Mouse (Mus musculus) gastrocnemius, postnatal 25 days (tissue): ENCODE measurements around the gene 1110051M20Rik. TPM values are rescaled to one million over a fixed set of nuclear protein-coding genes. Genes with fewer than 3 reads are reported as not detected.

Source experiments
- DNase-seq: peaks from one replicate; pipeline ENCODE4 v3.0.0; 2022
- total RNA-seq, 2 experiments: library from RNA; stranded (reverse); gene quantifications; 1 replicate in 1 of 2; 2 replicates in 1 of 2; pipeline ENCODE4 v1.2.3; 2021

Gene 1110051M20Rik
- total RNA-seq, 2 experiments from 2014 or later, result 12.6 to 13.6 TPM

DNA sequence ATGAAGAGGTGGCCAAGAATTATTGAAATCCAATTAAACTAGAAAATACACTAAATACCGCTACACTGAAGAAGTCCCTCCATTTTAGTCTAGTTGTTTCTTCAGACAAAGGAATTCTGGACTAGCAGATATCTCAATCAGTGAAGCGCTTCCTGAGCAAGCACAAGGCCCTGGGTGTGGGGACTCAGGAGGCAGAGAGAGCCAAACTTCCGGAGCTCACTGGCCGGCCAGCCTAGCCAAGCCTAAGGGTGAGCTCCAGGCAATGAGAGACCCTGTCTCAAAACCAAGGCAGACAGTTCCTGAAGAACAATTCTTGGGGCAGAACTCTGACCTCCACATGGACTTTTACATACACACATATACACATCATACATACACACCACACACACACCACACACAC is 95.6 kb downstream of the 1110051M20Rik start:
- no peak for DNase-seq

DNA sequence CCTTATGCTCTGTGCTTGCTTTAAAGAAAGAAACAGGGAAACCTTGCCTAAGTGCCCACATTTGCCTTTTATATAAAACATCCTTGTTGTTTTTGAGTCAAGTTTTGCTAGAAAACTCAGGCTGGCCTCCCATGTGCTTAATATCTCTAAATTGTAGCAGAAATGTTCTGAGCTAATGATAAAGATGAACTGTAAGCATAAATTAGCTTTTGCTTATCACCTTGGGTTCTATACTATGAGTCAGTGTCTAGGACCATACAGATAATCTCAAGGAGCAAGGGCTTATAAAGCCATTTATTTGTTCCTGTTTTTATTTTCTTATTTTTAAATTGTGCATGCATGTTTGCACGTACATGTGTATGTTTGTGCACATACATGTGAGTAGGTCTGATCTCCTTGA is 98.9 kb downstream of the 1110051M20Rik start:
- DNase-seq, result no peak

DNA sequence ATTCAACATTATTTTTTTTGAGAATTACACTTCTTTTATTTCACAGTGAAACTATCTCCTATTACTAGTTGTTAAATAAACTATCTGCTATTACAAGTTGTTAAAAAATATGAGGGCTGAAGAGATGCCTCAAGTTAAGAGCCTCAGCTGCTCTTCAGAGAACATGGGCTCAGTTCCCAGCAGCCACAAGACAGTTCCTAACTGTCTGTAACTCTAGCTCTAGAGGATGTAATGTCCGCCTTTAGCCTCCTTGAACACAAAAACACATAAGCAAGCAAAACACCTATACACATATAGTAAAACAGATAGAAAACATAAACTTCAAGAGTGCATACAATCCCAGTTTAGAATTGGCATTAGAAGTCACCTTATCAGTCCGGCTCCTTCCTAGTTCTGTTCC is 104.9 kb downstream of the 1110051M20Rik start:
- DNase-seq, result no peak

DNA sequence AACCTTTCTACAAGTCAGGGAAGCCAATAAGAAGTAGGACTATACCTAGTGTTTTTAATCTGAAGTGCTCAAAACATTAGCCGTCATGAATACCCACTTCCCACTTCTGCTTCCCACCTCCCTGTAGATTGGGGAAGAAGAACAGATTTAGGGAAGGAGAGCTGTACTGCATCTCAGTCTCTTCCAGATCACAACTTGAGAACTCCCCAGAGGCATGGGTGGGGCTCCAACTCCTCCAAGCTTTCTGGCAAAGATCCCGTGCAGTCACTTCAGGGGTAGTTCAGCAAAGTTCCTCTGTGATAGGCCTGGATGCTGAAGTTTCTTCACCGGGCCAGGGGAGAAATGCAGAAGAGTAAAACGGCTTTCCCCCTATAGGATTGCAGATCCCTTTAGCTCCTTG is 109.4 kb downstream of the 1110051M20Rik start:
- DNase-seq, result peak; percentile 73

DNA sequence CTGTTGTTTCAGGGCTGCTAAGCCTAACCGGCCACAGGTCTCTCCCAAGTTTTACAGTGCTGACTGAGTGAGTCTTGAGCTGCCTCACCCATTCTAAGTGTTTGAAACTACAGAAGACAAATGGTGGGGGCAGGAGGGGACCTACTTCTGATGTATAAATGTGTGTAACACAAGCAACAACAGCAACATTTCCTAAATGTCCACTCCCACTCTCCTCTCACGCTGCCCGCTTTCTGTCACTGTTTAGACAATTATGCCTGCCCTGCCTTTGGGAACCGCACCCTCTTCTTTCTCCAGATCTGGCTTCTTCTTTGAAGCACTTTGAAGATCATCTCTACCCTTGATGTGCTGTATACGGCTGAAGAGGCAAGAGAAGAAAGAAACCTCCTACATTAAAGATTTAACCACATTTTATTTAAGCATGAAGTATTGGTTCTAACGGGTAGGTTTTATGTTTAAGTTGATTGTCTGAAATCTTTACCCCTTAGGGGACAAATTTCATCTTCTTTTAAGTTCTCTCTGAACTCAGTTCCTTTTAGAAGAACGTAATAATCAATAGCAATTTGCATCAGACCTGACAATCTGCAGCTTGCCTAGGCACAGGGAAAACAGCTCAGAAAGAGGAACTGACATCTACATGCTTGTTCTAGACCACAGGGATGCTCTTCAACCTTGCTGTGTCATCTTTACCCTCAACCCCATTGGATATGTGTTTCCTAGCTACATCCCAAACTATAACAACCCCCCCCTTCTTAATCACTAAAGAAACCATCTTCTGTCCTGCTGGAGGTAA is 113.3 kb downstream of the 1110051M20Rik start:
- no peak for DNase-seq

DNA sequence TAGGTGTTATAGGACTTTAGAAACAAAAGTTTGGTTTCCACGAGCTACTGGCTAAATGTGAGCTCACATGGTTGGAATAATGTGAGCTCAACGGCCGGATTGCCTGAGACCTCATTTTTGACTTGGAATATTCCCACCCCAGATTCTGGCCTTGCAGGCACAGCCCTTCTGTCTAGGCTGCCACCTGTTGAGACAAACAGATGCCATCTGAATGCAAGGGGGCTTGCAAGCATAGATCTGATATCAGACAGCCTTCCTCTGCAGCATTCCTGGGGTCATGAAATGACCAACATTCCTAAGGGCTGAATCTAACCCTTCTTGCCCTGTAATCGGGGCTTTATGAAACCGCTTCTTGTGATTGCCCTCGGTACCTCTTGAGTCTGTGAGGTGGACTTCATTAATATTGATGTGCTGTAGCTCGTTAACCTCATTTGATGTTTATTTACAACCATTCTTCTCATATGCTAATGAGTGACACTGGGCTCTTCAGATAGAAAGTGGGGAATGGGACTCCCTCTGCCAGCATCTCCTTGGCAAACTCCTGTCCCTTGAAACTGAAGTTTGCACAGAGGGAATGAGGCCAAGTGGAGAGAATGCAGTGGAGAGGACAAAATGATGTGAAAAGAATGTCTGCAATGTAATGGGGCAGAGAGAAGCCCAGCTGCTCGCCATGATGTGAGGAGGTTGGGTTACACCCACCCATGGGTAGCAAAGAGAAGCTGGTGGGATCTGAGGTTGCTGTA is 114.3 kb downstream of the 1110051M20Rik start:
- no peak for DNase-seq

DNA sequence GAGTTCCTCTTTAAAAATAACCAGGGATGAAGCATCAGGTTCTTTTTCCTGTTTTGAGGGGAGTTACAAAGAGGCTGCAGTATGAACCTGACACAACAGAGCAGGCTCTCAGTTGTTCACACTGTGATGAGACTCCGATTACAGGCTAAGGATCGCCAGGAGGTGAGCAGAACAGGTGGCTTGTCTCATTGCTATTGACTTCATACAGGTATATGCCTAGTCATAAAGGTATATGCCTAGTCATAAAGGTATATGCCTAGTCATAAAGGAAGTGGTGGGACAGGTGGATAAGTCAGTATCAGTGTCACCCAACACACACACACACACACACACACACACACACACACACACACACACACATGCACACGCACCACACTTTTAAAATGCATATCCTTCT is 115.8 kb downstream of the 1110051M20Rik start:
- no peak for DNase-seq

DNA sequence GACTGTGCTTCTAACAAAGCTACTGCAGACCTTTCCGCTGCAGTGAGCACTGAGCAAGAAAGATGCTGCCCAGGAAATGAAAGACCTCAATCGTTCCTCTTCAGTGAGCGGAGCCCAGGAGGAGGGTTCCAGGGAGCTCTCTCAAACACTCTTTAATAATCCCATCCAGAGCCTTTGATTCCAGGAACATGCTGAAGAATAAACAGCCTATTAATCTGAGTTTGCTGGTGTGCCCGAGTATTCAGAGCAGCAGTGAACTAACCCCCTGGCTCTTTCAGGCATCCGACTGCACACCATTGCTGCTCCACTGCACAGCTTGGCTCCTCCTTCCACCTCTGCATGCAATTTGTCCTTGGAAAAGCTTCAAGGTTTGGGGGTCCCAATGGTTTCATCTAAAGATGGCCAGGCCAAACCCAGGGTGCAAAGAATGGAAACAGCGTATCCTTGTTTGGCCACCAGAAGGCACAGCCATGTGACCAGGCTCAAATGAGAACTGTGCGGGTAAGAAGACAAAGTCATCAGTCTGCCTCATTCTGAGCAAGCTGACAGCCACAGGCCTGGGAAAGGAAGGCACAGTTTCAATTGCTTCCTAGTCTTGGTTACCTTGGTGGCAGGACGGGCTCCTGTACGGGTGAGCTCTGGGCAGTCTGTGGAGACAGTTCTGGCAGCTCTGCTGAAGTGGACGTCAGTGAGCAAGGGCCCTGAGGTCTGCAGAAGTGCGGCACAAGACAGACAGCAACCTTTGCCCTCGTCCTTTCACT is 116.4 kb downstream of the 1110051M20Rik start:
- no peak for DNase-seq

DNA sequence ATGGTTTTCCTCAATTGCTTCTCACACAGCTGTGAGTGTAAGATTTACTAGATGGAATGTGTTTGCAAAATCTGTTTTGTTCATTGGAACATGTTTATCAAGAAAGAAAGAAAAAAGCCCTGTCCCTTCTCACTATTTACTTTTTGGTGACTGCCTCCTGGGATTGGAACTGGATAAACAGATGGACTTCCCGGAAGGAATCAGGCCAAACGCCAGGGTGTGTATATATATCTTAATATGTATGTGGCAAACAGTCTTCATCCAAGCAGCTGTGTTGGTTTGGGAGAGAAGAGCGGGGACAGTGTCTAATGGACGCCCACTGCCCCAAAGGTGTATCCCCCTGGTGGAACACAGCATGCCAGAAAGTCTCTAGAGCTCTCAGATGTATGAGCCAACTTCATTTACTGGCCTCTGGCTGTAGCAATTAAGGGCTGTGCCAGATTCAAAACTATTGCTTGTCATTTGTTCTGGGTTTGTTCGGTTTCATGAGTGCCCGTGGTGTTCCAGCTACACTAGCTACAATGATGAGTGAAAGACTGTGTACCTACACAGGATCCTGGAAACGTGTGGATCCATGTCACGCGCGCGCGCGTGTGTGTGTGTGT is 117.7 kb downstream of the 1110051M20Rik start:
- no peak for DNase-seq

DNA sequence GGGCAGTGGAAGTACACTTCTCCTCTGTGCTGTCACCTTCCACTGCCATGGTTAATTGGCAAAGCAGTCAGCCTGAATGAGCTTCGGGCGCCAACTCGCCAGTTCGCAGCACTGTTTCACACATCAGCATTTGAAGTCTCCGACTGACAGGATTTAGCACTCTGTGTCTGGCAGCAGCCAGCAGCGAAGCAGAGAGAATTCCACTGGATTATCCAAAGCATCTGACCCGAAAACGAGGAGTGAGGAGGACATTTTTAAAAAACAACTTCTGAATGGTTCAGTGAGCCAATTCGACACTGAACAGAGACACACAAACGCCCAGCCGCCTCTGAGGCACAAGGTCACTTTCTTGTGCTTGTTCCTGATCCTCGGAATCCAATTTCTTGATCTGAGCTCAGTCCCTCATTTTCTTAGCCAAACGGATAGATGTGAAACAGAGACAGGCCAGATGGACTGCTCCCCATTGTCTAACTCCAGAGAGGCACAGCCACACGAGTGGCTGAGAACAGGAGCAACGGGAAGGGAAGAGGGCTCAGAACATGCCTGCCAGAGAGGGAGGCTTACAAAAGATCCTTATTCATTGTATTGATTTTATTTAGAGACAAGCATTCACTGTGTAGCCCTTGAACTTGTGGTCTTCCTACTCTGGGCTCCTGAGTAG is 119.6 kb downstream of the 1110051M20Rik start:
- DNase-seq, result peak; percentile 41

DNA sequence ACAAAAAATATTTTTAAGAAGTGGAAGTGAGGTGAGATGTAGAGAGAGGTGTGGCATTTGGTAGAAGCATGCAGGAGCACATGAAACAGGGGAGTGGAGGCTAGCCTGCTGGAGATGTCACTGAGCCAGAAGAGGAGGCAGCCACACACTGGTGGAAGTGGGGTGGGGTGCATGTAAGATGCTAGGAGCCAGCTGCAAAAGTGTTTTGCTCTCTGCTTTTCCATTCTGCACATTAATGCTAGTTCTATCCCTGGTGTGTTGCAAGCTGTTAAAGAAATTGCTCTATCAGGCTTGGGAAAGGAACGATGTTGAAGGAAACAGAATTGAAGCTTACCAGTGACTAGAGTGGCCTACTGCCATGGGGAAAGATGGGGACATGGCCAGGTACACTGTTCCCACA is 120.2 kb downstream of the 1110051M20Rik start:
- peak; percentile 43 for DNase-seq

DNA sequence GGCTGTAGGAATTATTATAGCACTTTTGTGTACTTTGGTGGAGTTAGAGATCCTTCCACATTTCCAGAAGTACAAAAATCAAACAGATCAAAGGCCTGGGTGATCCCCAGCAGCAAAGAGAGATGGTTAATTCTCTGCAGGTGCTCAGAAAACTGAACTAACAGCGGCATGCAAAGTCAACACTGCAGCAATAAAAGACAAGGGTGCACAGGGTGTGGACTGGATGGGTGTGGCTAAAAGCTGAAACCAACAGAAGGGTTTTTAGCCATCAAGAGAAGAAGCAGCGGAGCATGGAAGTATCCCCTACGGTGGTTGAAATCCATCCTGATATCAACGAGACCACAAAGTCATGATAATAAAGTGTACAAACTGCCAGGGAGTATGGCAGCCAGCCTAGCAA is 122.0 kb downstream of the 1110051M20Rik start:
- DNase-seq, result no peak

DNA sequence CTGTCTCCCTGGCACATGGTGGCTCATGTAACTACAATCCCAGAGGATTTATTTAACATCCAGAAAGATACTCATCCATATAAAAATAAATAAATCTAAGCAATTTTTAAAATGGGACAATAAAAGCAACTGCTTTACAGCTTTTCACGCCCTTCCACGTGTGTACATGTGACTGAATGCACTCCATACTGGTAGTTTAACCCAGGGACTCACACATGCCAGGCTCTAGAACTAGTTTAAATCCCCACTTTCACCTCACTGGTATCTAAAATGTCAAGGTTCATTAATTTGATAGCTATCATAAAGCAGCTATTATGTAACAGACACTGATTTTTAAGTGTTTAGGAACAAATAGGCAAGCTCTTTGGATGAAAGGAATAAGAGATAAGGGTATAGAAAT is 122.6 kb downstream of the 1110051M20Rik start:
- DNase-seq, result no peak

DNA sequence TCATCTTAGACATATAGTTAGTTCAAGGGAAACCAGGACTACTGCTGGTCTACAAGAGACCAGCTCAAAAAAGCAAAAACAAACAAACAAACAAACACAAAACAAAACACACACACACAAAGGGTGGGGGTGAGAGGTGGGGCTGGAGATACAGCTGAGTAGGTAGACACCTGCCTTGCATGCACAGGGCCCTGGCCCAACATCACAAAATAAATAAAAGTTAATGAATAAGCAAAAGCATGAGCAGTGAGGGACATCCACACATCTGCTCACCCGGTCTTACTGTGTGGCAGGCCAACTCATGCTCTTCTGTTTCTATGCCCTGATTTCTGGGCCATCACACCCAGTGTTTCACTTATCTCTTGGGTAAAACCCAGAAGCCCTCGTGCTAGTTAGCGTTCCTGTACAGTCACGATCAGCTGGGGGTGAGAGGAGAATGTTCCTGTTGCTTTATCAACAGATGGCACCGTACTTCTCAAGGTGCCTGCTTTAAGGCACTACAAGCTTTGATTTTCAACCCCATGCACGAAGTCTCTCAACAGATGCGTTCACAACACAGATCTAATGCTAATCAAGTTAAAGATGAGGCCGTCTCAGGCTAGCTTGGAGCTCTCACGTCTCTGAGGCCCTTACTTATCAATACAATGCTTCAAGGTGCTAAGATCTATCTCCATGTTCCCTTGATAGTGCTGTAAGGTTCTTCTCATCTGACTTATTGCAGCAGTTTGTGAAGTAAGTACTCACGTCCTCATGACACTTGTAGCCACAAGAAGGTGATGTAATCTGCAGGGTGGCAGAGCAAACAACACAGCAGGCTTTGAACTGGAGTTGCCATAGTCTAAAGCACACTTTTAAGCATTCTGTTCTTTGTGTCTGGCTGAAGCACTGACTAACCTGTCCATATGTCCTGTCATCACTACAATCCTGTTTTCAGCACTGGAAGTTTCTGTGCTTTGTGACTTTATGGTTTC is 123.7 kb downstream of the 1110051M20Rik start:
- no peak for DNase-seq

DNA sequence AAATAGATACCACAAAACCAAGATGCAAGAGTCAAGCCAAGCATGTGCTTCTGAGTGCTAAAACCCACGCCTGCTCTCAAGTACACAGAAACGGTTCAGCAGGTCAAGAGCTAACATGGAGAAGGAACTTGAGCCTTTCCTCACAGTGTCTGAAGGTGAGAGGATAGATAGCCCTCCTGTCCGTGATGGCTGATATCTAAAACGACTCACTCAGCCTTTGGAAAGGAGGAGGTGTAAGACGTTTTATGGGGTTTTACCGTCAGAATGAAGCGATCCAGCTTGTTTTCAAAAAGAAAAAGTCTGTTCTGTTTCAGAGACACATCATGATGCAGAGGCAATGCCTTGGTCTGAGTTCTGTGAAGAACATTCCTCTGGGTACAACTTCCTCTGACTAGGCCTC is 130.3 kb downstream of the 1110051M20Rik start:
- DNase-seq, result no peak

DNA sequence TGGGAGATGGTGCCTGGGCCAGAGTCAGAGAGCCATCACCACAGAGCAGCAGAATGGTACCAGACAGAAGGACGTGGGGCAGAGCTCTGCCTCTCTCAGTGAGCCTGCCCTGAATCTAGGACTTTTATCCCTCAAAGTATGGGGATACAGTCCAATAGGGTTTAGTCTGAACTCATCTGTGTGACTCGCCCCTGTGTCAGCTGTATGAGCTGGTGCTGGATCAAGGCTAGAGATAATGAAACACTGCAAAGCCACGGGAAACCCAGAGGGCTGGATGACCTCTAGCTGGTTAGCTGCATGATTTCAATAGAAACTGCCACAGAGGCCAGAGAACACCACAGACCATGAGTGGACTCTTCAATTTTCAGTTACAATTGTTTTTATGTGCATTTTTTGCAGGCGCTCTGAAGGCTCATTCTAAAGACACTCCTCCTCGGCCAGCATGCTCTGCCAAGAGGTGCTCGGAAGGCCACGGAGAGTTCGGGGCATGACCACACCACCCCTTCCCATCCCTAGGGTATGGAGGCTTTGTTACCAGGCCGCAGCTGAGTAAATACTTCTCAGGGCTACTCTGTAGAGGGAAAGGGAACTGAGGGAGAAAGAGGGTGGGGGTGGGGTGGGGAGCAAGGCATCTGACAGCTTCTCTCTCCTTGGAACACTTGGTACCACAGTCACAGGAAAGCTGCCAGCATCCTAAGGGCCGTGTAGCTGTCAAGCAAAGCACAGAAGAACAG is 131.8 kb downstream of the 1110051M20Rik start:
- no peak for DNase-seq

DNA sequence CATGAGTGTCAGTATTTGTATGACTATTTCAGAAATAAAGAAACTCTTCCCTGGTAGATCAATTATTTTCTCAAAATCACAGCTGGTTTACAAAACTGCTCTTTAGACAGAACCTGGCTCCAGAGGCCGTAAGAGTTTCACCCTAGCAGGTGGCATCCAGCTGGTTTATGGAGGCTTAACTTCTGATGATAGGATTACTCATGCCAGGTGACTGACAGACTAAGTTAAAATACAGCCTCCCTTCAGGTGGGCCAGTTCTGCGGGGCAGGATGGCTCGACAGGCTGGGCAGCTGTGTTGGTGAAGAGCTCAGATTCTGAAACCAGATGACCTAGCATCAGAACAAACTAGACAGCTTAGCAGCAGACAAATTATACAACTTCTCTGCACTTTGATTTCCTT is 135.0 kb downstream of the 1110051M20Rik start:
- DNase-seq, result no peak

DNA sequence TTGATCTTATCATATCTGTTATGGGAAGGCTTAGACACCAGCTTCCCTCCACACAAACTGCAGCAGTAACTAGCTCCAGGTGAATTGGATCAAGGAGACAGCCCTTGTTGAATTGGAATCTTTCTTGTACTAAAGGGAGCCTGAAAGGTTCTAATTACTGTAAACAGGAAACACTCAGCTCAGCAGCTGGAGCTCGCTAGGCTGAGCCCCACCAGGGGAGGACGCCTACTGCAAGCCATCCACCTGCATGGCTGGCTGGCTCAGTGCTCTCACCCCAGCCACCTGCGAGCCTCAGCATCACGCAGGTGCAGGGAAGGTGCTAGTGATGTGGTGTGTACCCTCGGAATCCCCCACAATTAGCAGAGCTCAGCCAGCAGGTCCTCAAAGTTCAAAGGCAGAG is 135.8 kb downstream of the 1110051M20Rik start:
- DNase-seq, result no peak

DNA sequence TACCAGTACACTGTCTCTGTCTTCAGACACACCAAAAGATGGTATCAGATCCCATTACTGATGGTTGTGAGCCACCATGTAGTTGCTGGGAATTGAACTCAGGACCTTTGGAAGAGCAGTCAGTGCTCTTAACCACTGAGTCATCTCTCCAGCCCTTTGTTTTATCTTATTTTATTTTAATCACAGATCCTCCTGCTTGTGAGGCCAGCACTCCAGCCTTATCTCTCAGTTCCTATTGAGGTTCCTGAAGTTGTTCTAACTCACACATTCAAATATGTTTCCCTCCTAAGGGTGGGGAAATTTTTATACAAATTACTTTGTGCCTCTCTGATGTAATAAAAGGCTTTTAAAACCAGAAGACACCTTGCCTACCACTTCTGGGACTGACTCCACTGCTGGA is 137.9 kb downstream of the 1110051M20Rik start:
- no peak for DNase-seq

DNA sequence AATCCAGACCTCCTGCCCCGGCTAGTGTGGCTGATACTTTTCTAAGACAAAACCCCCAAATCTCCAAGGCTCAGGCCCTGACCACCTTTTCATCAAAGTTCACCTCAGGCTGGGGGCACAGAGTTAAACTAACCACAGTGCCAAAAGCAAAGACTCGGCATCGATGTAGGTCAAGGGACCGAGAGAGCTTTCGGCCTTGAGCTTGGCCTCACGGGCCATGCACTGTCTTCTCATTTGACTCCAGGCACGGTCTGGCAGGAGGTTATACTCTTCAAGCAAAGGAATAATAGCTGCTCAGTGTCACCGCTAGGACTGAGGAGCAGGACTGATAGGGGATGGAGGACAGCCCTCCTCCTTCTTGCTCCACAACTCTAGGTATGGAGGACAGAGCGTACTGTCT is 138.6 kb downstream of the 1110051M20Rik start:
- DNase-seq, result no peak
